Mouse (Mus musculus): ENCODE results near the gene Traf2. TPM values are rescaled to one million over a fixed set of nuclear protein-coding genes. Genes with fewer than 3 reads are reported as not detected.

Traf2 gene
- total RNA-seq, 2 experiments from 2014 or later, result 9.5 to 10.5 TPM

Other genes starting within 250 kb of the Traf2 start
- 100 to 1,000 TPM; 405 to 487 TPM for gene Grin1, start 227.8 kb downstream of the Traf2 start, total RNA-seq (2021)
- 10 to 100 TPM; 53.7 to 56.1 TPM for gene Man1b1, start 214.6 kb downstream of the Traf2 start, total RNA-seq (2021)
- gene Dpp7, start 190.6 kb downstream of the Traf2 start, total RNA-seq (2021), result 10 to 100 TPM; 30.7 to 31.7 TPM
- 10 to 100 TPM; 14.2 to 14.3 TPM for gene Uap1l1, start 181.3 kb downstream of the Traf2 start, total RNA-seq (2021)
- gene Sapcd2, start 174.6 kb downstream of the Traf2 start, total RNA-seq (2021), result 1 to 10 TPM; 5.8 to 6.0 TPM
- gene Entpd2, start 151.1 kb downstream of the Traf2 start, total RNA-seq (2021), result 10 to 100 TPM; 15.3 to 18.0 TPM
- 100 to 1,000 TPM; 427 to 450 TPM for gene Npdc1, start 147.6 kb downstream of the Traf2 start, total RNA-seq (2021)
- under 1 TPM; 0.12 to 0.49 TPM for gene Fut7, start 123.7 kb downstream of the Traf2 start, total RNA-seq (2021)
- 100 to 1,000 TPM; 160 to 172 TPM for gene Abca2, start 118.2 kb downstream of the Traf2 start, total RNA-seq (2021)
- gene Clic3, start 90.1 kb downstream of the Traf2 start, total RNA-seq (2021), result under 1 TPM; 0.47 to 0.73 TPM
- gene Paxx, start 85.8 kb downstream of the Traf2 start, total RNA-seq (2021), result 10 to 100 TPM; 56.6 to 58.9 TPM
- gene Ptgds, start 76.9 kb downstream of the Traf2 start, total RNA-seq (2021), result 100 to 1,000 TPM; 329 to 404 TPM
- gene Lcn12, start 53.0 kb downstream of the Traf2 start, total RNA-seq (2021), result not detected
- gene Fbxw5, start 46.2 kb downstream of the Traf2 start, total RNA-seq (2021), result 100 to 1,000 TPM; 114 to 131 TPM
- gene C8g, start 45.2 kb downstream of the Traf2 start, total RNA-seq (2021), result 1 to 10 TPM in 1 of 2 experiments, under 1 TPM in 1; 0.87 to 1.1 TPM
- 100 to 1,000 TPM; 211 to 232 TPM for gene Edf1, start 10.9 kb upstream of the Traf2 start, total RNA-seq (2021)
- 1 to 10 TPM; 1.9 to 2.3 TPM for gene Mamdc4, start 27.9 kb upstream of the Traf2 start, total RNA-seq (2021)
- gene Phpt1, start 28.3 kb upstream of the Traf2 start, total RNA-seq (2021), result 10 to 100 TPM; 67.9 to 75.4 TPM
- gene Ajm1, start 34.8 kb upstream of the Traf2 start, total RNA-seq (2021), result 100 to 1,000 TPM; 104 to 117 TPM
- gene Rabl6, start 61.6 kb upstream of the Traf2 start, total RNA-seq (2021), result 100 to 1,000 TPM; 128 to 145 TPM
- not detected for gene Ccdc183, start 70.7 kb upstream of the Traf2 start, total RNA-seq (2021)
- 10 to 100 TPM; 21.3 to 24.7 TPM for gene Tmem141, start 75.1 kb upstream of the Traf2 start, total RNA-seq (2021)
- gene Fcna, start 81.1 kb upstream of the Traf2 start, total RNA-seq (2021), result under 1 TPM; 0.44 to 0.80 TPM
- gene Lcn8, start 106.2 kb upstream of the Traf2 start, total RNA-seq (2021), result not detected
- not detected for gene Lcn5, start 111.0 kb upstream of the Traf2 start, total RNA-seq (2021)
- gene Lcn6, start 129.8 kb upstream of the Traf2 start, total RNA-seq (2021), result not detected
- not detected for gene Lcn10, start 135.8 kb upstream of the Traf2 start, total RNA-seq (2021)
- gene Obp2a, start 153.1 kb upstream of the Traf2 start, total RNA-seq (2021), result not detected
- 100 to 1,000 TPM in 1 of 2 experiments, 10 to 100 TPM in 1; 98.1 to 104 TPM for gene Bmyc, start 159.8 kb upstream of the Traf2 start, total RNA-seq (2021)
- not detected for gene Obp2b, start 190.1 kb upstream of the Traf2 start, total RNA-seq (2021)
- gene Lcn3, start 218.6 kb upstream of the Traf2 start, total RNA-seq (2021), result not detected
- not detected for gene Lcn11, start 230.1 kb upstream of the Traf2 start, total RNA-seq (2021)
- gene Gm13539, start 235.3 kb upstream of the Traf2 start, total RNA-seq (2021), result not detected